Mouse (Mus musculus): ENCODE measurements at regions not wholly inside any gene's neighbourhood (a gene's known extent, or its start where the extent isn't known, plus 50 kb on each side); places are given as distances from the start of the nearest gene placed in this dataset.

- H3K36me3 ChIP-seq (ENCODE audit: insufficient read depth, low read length), result no peaks in the 10 kb centered on the region
- no peak overlapping the region for H3K4me3 ChIP-seq (replicated peaks; ENCODE audit: low read length)
- peaks cover 16% of the 10 kb centered on the region for H3K4me1 ChIP-seq (replicated peaks; ENCODE audit: low read depth, low read length)
- no peaks in the 10 kb centered on the region; the same call in 1 of the 2 replicates for H3K9me3 ChIP-seq (ENCODE audit: low read length)
- TF ChIP-seq POU5F1 (IDR thresholded peaks at IDR 0.05; ENCODE audit: borderline replicate concordance, low read length), result no peak
- TF ChIP-seq CTCF (conservative IDR thresholded peaks at IDR 0.05; ENCODE audit: low read length), result no peak
- TF ChIP-seq NANOG (IDR thresholded peaks at IDR 0.05; ENCODE audit: borderline replicate concordance, low read length), result no peak
- peaks cover 5% of the 10 kb centered on the region; the same call in 1 of the 2 replicates for H3K27me3 ChIP-seq (ENCODE audit: insufficient read depth, low read length)
Measured at GRCm38 (mm10) chr12:77663665-77664374, 425.9 kb downstream of the Fut8 start.

DNA sequence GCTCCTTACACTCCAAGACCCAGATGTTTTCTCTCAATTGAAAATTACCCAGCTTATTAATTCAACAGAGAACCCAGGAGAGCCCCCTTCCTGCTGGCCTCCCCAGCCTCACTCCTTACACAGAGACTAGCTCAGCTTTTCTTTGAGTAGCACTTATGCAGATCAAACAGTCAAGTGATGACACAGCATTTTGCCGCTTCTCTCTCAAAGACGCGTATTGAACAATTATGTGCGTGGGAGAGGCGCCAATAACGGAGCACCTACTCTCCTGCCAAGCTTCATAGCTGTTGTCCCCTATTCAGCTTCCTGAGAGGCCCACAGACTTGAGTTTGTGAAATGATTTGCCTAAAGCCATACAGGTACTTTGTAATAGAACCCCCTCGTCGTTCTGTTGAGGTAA lies 428.5 kb downstream of the Fut8 start:
- no peaks in the 10 kb centered on the region; the same call in 1 of the 2 replicates for H3K9me3 ChIP-seq (ENCODE audit: low read length)
- peaks cover 13% of the 10 kb centered on the region for H3K4me1 ChIP-seq (replicated peaks; ENCODE audit: low read depth, low read length)
- no peaks in the 10 kb centered on the region for H3K36me3 ChIP-seq (ENCODE audit: insufficient read depth, low read length)
- TF ChIP-seq NANOG (IDR thresholded peaks at IDR 0.05; ENCODE audit: borderline replicate concordance, low read length), result no peak
- no peak for TF ChIP-seq CTCF (conservative IDR thresholded peaks at IDR 0.05; ENCODE audit: low read length)
- TF ChIP-seq POU5F1 (IDR thresholded peaks at IDR 0.05; ENCODE audit: borderline replicate concordance, low read length), result no peak
- H3K27me3 ChIP-seq (ENCODE audit: insufficient read depth, low read length), result peaks cover 12% of the 10 kb centered on the region; the same call in 1 of the 2 replicates
- H3K4me3 ChIP-seq (replicated peaks; ENCODE audit: low read length), result no peak overlapping the region

DNA sequence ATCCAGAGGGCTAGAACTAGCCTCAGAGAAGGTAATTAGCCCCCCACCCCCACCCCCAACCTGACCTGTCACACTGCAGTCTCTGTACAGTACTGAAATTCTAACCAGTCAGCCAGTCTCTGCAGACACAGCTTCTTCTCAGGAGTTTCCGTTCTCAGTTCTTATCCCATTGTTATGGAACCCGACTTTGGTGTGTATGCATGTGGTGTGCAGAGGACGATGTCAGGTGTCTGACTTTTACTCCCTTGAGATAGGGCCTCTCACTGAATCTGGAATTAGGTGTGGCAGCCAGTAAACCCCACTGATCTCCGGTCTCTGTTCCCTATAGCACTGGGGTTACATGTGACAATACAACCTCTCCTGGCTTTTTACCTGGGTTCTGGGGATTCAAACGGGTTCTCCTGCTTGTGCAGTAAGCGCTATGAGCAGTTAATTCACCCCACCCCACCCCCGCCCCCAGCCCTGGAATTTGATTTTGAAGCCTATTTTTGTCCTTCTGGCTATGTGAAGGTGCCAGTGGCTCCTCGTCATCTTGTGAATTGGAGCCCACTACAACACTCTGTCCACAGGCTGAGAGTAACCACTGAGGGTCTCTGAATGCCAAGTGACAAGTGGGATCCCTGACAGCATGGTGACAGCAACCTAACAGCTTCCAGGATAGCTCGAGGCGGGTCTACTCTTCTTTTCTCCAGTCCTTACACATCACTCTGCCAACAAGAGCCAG lies 429.4 kb downstream of the Fut8 start:
- H3K4me1 ChIP-seq (replicated peaks; ENCODE audit: low read depth, low read length), result peaks cover 13% of the 10 kb centered on the region
- H3K4me3 ChIP-seq (replicated peaks; ENCODE audit: low read length), result no peak overlapping the region
- no peak for TF ChIP-seq POU5F1 (IDR thresholded peaks at IDR 0.05; ENCODE audit: borderline replicate concordance, low read length)
- no peak for TF ChIP-seq NANOG (IDR thresholded peaks at IDR 0.05; ENCODE audit: borderline replicate concordance, low read length)
- TF ChIP-seq CTCF (conservative IDR thresholded peaks at IDR 0.05; ENCODE audit: low read length), result no peak
- no peaks in the 10 kb centered on the region; the same call in 1 of the 2 replicates for H3K9me3 ChIP-seq (ENCODE audit: low read length)
- peaks cover 12% of the 10 kb centered on the region; the same call in 1 of the 2 replicates for H3K27me3 ChIP-seq (ENCODE audit: insufficient read depth, low read length)
- no peaks in the 10 kb centered on the region for H3K36me3 ChIP-seq (ENCODE audit: insufficient read depth, low read length)

DNA sequence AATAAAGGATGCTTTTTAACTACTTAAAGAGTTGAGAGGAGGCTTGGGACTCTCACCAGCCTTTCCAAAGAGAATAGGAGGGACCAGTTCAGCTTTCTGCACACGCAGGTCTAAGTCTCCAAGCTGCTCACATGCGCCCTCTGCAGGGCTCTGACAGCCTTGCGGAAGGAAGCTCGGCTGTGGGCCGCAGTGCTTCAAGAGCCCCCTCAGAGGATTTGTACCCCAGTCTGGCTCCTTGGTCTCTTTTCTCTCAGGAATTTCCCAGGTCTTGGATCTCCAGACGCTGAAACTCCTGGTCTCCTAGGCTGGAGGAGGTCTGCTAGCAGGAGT lies 429.9 kb downstream of the Fut8 start:
- Histone ChIP-seq H3K4me1 (replicated peaks; ENCODE audit: low read depth, low read length) (peaks cover 13% of the 10 kb centered on the region), H3K4me3 (replicated peaks; ENCODE audit: low read length) (no peak overlapping the region), H3K27me3 (ENCODE audit: insufficient read depth, low read length) (peaks cover 12% of the 10 kb centered on the region; the same call in 1 of the 2 replicates), H3K9me3 (ENCODE audit: low read length) (no peaks in the 10 kb centered on the region; the same call in 1 of the 2 replicates), H3K36me3 (ENCODE audit: insufficient read depth, low read length) (no peaks in the 10 kb centered on the region)
- TF ChIP-seq NANOG (IDR thresholded peaks at IDR 0.05; ENCODE audit: borderline replicate concordance, low read length), result no peak
- peak; percentile 79 for TF ChIP-seq CTCF (conservative IDR thresholded peaks at IDR 0.05; ENCODE audit: low read length)
- TF ChIP-seq POU5F1 (IDR thresholded peaks at IDR 0.05; ENCODE audit: borderline replicate concordance, low read length), result no peak

GRCm38 (mm10) chr12:77670531-77670930 lies 432.6 kb downstream of the Fut8 start:
- no peaks in the 10 kb centered on the region for H3K36me3 ChIP-seq (ENCODE audit: insufficient read depth, low read length)
- H3K9me3 ChIP-seq (ENCODE audit: low read length), result no peaks in the 10 kb centered on the region; the same call in 1 of the 2 replicates
- no peak overlapping the region for H3K4me3 ChIP-seq (replicated peaks; ENCODE audit: low read length)
- TF ChIP-seq NANOG (IDR thresholded peaks at IDR 0.05; ENCODE audit: borderline replicate concordance, low read length) (no peak), POU5F1 (IDR thresholded peaks at IDR 0.05; ENCODE audit: borderline replicate concordance, low read length) (no peak), CTCF (conservative IDR thresholded peaks at IDR 0.05; ENCODE audit: low read length) (no peak)
- H3K27me3 ChIP-seq (ENCODE audit: insufficient read depth, low read length), result peaks cover 10% of the 10 kb centered on the region; the same call in 1 of the 2 replicates
- peaks cover 13% of the 10 kb centered on the region for H3K4me1 ChIP-seq (replicated peaks; ENCODE audit: low read depth, low read length)

GRCm38 (mm10) chr12:77674352-77674751 lies 436.4 kb downstream of the Fut8 start:
- Histone ChIP-seq H3K4me3 (replicated peaks; ENCODE audit: low read length) (no peak overlapping the region), H3K27me3 (ENCODE audit: insufficient read depth, low read length) (0 out of 2 replicates have a peak, but pooled peaks cover 7% of the 10 kb centered on the region), H3K4me1 (replicated peaks; ENCODE audit: low read depth, low read length) (no peaks in the 10 kb centered on the region), H3K36me3 (ENCODE audit: insufficient read depth, low read length) (no peaks in the 10 kb centered on the region), H3K9me3 (ENCODE audit: low read length) (no peaks in the 10 kb centered on the region)
- TF ChIP-seq CTCF (conservative IDR thresholded peaks at IDR 0.05; ENCODE audit: low read length), result no peak
- no peak for TF ChIP-seq POU5F1 (IDR thresholded peaks at IDR 0.05; ENCODE audit: borderline replicate concordance, low read length)
- no peak for TF ChIP-seq NANOG (IDR thresholded peaks at IDR 0.05; ENCODE audit: borderline replicate concordance, low read length)

- TF ChIP-seq CTCF (conservative IDR thresholded peaks at IDR 0.05; ENCODE audit: low read length) (peak; percentile 70), NANOG (IDR thresholded peaks at IDR 0.05; ENCODE audit: borderline replicate concordance, low read length) (no peak)
- no peaks in the 10 kb centered on the region for H3K4me1 ChIP-seq (replicated peaks; ENCODE audit: low read depth, low read length)
- no peaks in the 10 kb centered on the region for H3K9me3 ChIP-seq (ENCODE audit: low read length)
- no peaks in the 10 kb centered on the region for H3K36me3 ChIP-seq (ENCODE audit: insufficient read depth, low read length)
- H3K27me3 ChIP-seq (ENCODE audit: insufficient read depth, low read length), result 0 out of 2 replicates have a peak, but pooled peaks cover 7% of the 10 kb centered on the region
- H3K4me3 ChIP-seq (replicated peaks; ENCODE audit: low read length), result no peak overlapping the region
Measured at GRCm38 (mm10) chr12:77674755-77675154, 436.8 kb downstream of the Fut8 start.

DNA sequence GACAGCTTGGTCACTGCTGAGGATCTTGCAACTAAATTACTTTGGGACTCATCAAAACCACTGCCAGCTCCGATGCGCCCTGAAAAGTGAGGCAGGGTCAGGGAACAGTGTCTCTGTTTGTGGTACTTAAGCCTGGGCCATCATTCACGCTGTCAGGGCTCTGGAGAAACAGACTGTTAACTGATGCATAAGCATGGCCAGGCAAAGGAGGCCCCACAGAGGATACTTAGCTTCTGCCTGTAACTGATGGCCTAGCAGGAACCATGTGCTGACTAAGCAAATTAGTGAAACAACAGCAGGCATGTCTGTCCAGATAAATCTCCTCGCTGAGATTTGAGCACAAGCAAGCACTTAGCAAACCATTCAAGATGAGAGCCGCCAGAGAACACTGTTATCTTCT lies 440.1 kb downstream of the Fut8 start:
- no peak for TF ChIP-seq NANOG (IDR thresholded peaks at IDR 0.05; ENCODE audit: borderline replicate concordance, low read length)
- no peak for TF ChIP-seq CTCF (conservative IDR thresholded peaks at IDR 0.05; ENCODE audit: low read length)
- no peak for TF ChIP-seq POU5F1 (IDR thresholded peaks at IDR 0.05; ENCODE audit: borderline replicate concordance, low read length)
- no peaks in the 10 kb centered on the region for H3K36me3 ChIP-seq (ENCODE audit: insufficient read depth, low read length)

More for the DNA sequence above, 440.1 kb downstream of the Fut8 start:
- H3K4me3 ChIP-seq (replicated peaks; ENCODE audit: low read length), result no peak overlapping the region
- H3K4me1 ChIP-seq (replicated peaks; ENCODE audit: low read depth, low read length), result no peaks in the 10 kb centered on the region
- no peaks in the 10 kb centered on the region for H3K27me3 ChIP-seq (ENCODE audit: insufficient read depth, low read length)
- H3K9me3 ChIP-seq (ENCODE audit: low read length), result no peaks in the 10 kb centered on the region

All from E14TG2a.4 (cell line).